ENCODE assay signal across 8 mouse cellular contexts in genomic region chr6:135065236-135065957, GRCm38 (mm10). TPM values are rescaled to one million over a fixed set of nuclear protein-coding genes. Genes with fewer than 3 reads are reported as not detected.
DNase-seq lines count a peak whose midpoint lies in the region; ATAC-seq and TF ChIP-seq lines count a peak whose summit lies in the region.

TSS of gene Gprc5a (plus strand) at chr6:135065651.

- H3K36me3 ChIP-seq in embryonic facial prominence, embryonic 11.5 days (replicated peaks; ENCODE audit: control insufficient read depth, insufficient read depth, low read depth, low read length), result no peaks in the 10 kb centered on the region
- no peaks in the 10 kb centered on the region for H3K36me3 ChIP-seq in heart, embryonic 13.5 days
- H3K36me3 ChIP-seq in kidney, postnatal 0 days (ENCODE audit: insufficient read depth, low read length), result no peaks in the 10 kb centered on the region
- no peaks in the 10 kb centered on the region for H3K36me3 ChIP-seq in macrophage (ENCODE audit: inconsistent target)
- no peaks in the 10 kb centered on the region for H3K36me3 ChIP-seq in small intestine, adult 2 months (ENCODE audit: control insufficient read depth, insufficient read depth, low read length)

- in situ Hi-C loops in Patski (cut with MboI; ENCODE audit: low pct_unique_long_range_greater_than_20kb), result loop anchor here (5.0 to 25.0 kb wide), 2 partner anchors 38 to 1747 kb away; partner anchors contain the start of genes H2afj and Hist4h4

- H3K4me1 ChIP-seq in embryonic facial prominence, embryonic 11.5 days (ENCODE audit: control insufficient read depth, insufficient read depth, low read length), result peaks cover 3% of the 10 kb centered on the region; the same call in 1 of the 2 replicates
- H3K4me1 ChIP-seq in heart, embryonic 13.5 days, result peaks cover 25% of the 10 kb centered on the region
- peaks cover 7% of the 10 kb centered on the region for H3K4me1 ChIP-seq in kidney, postnatal 0 days (replicated peaks; ENCODE audit: insufficient read depth, low read length)
- 0 out of 2 replicates have a peak, but pooled peaks cover 4% of the 10 kb centered on the region for H3K4me1 ChIP-seq in small intestine, adult 2 months (ENCODE audit: control insufficient read depth, insufficient read depth, insufficient read length, low read length)

- POLR2A ChIA-PET in Patski (lab: Charles Lee), result interaction anchor here (0.5 kb wide), 1 partner anchor 38 kb away, joined by 5 read pairs; no protein-coding TSS in a partner anchor

- H3K27ac ChIP-seq in embryonic facial prominence, embryonic 11.5 days (replicated peaks; ENCODE audit: low read depth, low read length), result no peak within 1 kb of the TSS
- peak within 1 kb of the TSS; percentile 58 for H3K27ac ChIP-seq in heart, embryonic 13.5 days (replicated peaks)
- H3K27ac ChIP-seq in kidney, postnatal 0 days, result peak within 1 kb of the TSS; percentile 73
- H3K27ac ChIP-seq in macrophage, result no peak within 1 kb of the TSS
- 0 out of 2 replicates have a peak within 1 kb of the TSS, but pooled peaks have one; percentile 42 for H3K27ac ChIP-seq in small intestine, adult 2 months (ENCODE audit: insufficient read depth, low read depth, low read length)

- no peaks in the 10 kb centered on the region for H3K79me2 ChIP-seq in macrophage (ENCODE audit: inconsistent target)

- peak within 1 kb of the TSS; percentile 37 for H3K4me3 ChIP-seq in embryonic facial prominence, embryonic 11.5 days (ENCODE audit: low read depth, low read length)
- peak within 1 kb of the TSS; percentile 63 for H3K4me3 ChIP-seq in heart, embryonic 13.5 days
- H3K4me3 ChIP-seq in kidney, postnatal 0 days (replicated peaks; ENCODE audit: low read depth, low read length), result peak within 1 kb of the TSS; percentile 54
- H3K4me3 ChIP-seq in macrophage (ENCODE audit: inconsistent target), result peak within 1 kb of the TSS; percentile 22
- peak within 1 kb of the TSS; percentile 58 for H3K4me3 ChIP-seq in small intestine, adult 2 months (ENCODE audit: low read depth, low read length)

- H3K9me3 ChIP-seq in embryonic facial prominence, embryonic 11.5 days (replicated peaks; ENCODE audit: control insufficient read depth, low read length), result no peaks in the 10 kb centered on the region
- no peaks in the 10 kb centered on the region for H3K9me3 ChIP-seq in heart, embryonic 13.5 days
- no peaks in the 10 kb centered on the region for H3K9me3 ChIP-seq in kidney, postnatal 0 days (replicated peaks; ENCODE audit: low read length)

- TF ChIP-seq CTCF in Patski (IDR thresholded peaks at IDR 0.05), result no peak
- TF ChIP-seq CTCF in kidney, postnatal 0 days (IDR thresholded peaks at IDR 0.05; ENCODE audit: low read depth), result no peak
- TF ChIP-seq CTCF in small intestine, adult 2 months (IDR thresholded peaks at IDR 0.05; ENCODE audit: extremely low read depth, insufficient read length, insufficient replicate concordance, low read depth, low read length), result no peak

- peak; percentile 44; the same call in 1 of the 2 replicates for TF ChIP-seq POLR2A in small intestine, adult 2 months (IDR thresholded peaks at IDR 0.05; ENCODE audit: low read depth, low read length)

- peak within 1 kb of the TSS; percentile 47 for H3K9ac ChIP-seq in embryonic facial prominence, embryonic 11.5 days (replicated peaks; ENCODE audit: low read length)
- peak within 1 kb of the TSS; percentile 83 for H3K9ac ChIP-seq in heart, embryonic 13.5 days
- H3K9ac ChIP-seq in kidney, postnatal 0 days (ENCODE audit: low read depth, low read length), result peak within 1 kb of the TSS; percentile 63

- DNase-seq in B cell, adult 2 months, result peak; percentile 73 to 78
- DNase-seq in Patski (ENCODE audit: low read depth, low spot score), result no peak
- DNase-seq in embryonic facial prominence, embryonic 11.5 days (ENCODE audit: low spot score), result peak; percentile 63
- peak; percentile 87 for DNase-seq in kidney, postnatal 0 days (ENCODE audit: low spot score)
- DNase-seq in layer of hippocampus, postnatal 10 days (ENCODE audit: low spot score in 2 of 2), result no peak

- peak; percentile 56 for ATAC-seq in Patski
- ATAC-seq in embryonic facial prominence, embryonic 11.5 days (replicated peaks; ENCODE audit: insufficient number of reproducible peaks, low FRiP score, low TSS enrichment, low read depth), result 0 out of 2 replicates have a peak, but pooled peaks have one; percentile 27
- ATAC-seq in heart, embryonic 13.5 days (ENCODE audit: extremely low read depth, insufficient number of reproducible peaks, low FRiP score, low TSS enrichment), result peak; percentile 34; the same call in 1 of the 2 replicates
- ATAC-seq in kidney, postnatal 0 days (replicated peaks; ENCODE audit: low FRiP score, low read depth), result peak; percentile 88

- 1% methylated on average over 44 of the region's 44 CpGs for WGBS in embryonic facial prominence, embryonic 11.5 days
- WGBS in heart, embryonic 13.5 days, result under 1% methylated on average over 44 of the region's 44 CpGs
- under 1% methylated on average over 44 of the region's 44 CpGs for WGBS in kidney, postnatal 0 days
- 3% methylated on average over 35 of the region's 44 CpGs for WGBS in macrophage (ENCODE audit: missing documents)
- under 1% methylated on average over 44 of the region's 44 CpGs for WGBS in small intestine, adult 2 months

- no peaks in the 10 kb centered on the region for H3K27me3 ChIP-seq in Patski
- 0 out of 2 replicates have a peak, but pooled peaks cover 5% of the 10 kb centered on the region for H3K27me3 ChIP-seq in embryonic facial prominence, embryonic 11.5 days (ENCODE audit: control insufficient read depth, insufficient read depth, low read length)
- H3K27me3 ChIP-seq in heart, embryonic 13.5 days (replicated peaks), result peaks cover 13% of the 10 kb centered on the region; the same call in 1 of the 2 replicates
- no peaks in the 10 kb centered on the region for H3K27me3 ChIP-seq in kidney, postnatal 0 days (ENCODE audit: insufficient read depth, low read length)
- H3K27me3 ChIP-seq in small intestine, adult 2 months (ENCODE audit: control insufficient read depth, insufficient read depth, low read length), result no peaks in the 10 kb centered on the region

- CTCF ChIA-PET in Patski (lab: Charles Lee), result no interaction called here

- H3K4me2 ChIP-seq in embryonic facial prominence, embryonic 11.5 days (ENCODE audit: low read depth, low read length), result peak within 1 kb of the TSS; percentile 57
- H3K4me2 ChIP-seq in heart, embryonic 13.5 days, result peak within 1 kb of the TSS; percentile 87
- peak within 1 kb of the TSS; percentile 78 for H3K4me2 ChIP-seq in kidney, postnatal 0 days (ENCODE audit: low read length)

RNA-seq across cellular contexts. Expression of gene Gprc5a, which starts in this region (rescaled TPM):
- 80.0 TPM for polyA plus RNA-seq in Patski (2021)
- 2.0 and 2.3 TPM in 2 replicates for polyA plus RNA-seq in embryonic facial prominence, embryonic 11.5 days (2014; fragmentation: Nextera tagmentation; extraction: Ambion mirVana)
- 5.1 TPM in 2 replicates for polyA plus RNA-seq in heart, embryonic 13.5 days (2015; fragmentation: Nextera tagmentation; extraction: Ambion mirVana)
- polyA plus RNA-seq in kidney, postnatal 0 days (2015; fragmentation: Nextera tagmentation; extraction: Ambion mirVana), result 14.6 and 15.7 TPM in 2 replicates
- total RNA-seq in macrophage (2018; cell fraction: chromatin; rRNA removed), result 1 to 10 TPM in 1 of 26 experiments, under 1 TPM in 3, not detected in 22; 0.37 to 1.0 (median 0.55) TPM
- total RNA-seq in macrophage (2018; cell fraction: cytosol; rRNA removed), result 1 to 10 TPM in 2 of 26 experiments, under 1 TPM in 13, not detected in 11; 0.07 to 1.2 (median 0.19) TPM
- total RNA-seq in macrophage (2018; cell fraction: nucleus; rRNA removed), result 1 to 10 TPM in 1 of 26 experiments, under 1 TPM in 8, not detected in 17; 0.18 to 1.5 (median 0.44) TPM
- polyA plus RNA-seq in macrophage (2018), result 0.06 to 0.11 TPM in 2 of 3 replicates, not detected in the other
- 17.4 and 73.7 TPM in 2 replicates for polyA plus RNA-seq in small intestine, adult 2 months (2012; rRNA removed)
- total RNA-seq in layer of hippocampus, postnatal 10 days (2021), result under 1 TPM; 0.16 TPM

Comparison
In these comparisons a context has a peak if more than half of its experiments do, and no peak if none do; other contexts are left out.
1. DNase-seq: peak in B cell, adult 2 months (2 of 2), embryonic facial prominence, embryonic 11.5 days (single experiment) and kidney, postnatal 0 days (single experiment); none in Patski (single experiment) and layer of hippocampus, postnatal 10 days (0 of 2).
2. ATAC-seq: peak in every context shown above with its lines; median percentile 88 in kidney, postnatal 0 days; 56 in Patski; 34 in heart, embryonic 13.5 days; 27 in embryonic facial prominence, embryonic 11.5 days.
3. H3K27ac ChIP-seq: peak in heart, embryonic 13.5 days (single experiment), kidney, postnatal 0 days (single experiment) and small intestine, adult 2 months (single experiment); none in embryonic facial prominence, embryonic 11.5 days (single experiment) and macrophage (single experiment).
4. Peak in every context shown above with its lines, with median percentiles within 50 percentile points of each other: H3K4me2 ChIP-seq, H3K4me3 ChIP-seq and H3K9ac ChIP-seq.